Mouse (Mus musculus) ES-Bruce4 (cell line): ENCODE results near the gene Pex6. TPM values are rescaled to one million over a fixed set of nuclear protein-coding genes. Genes with fewer than 3 reads are reported as not detected.

Source experiments
- H3K27ac ChIP-seq: 2 replicates; pipeline ENCODE4 v1.5.1; 2012; ENCODE audit warnings: low read length, inconsistent platforms; ENCODE audit not compliant: insufficient read depth
- H3K27me3 ChIP-seq: 2 replicates; pipeline ENCODE4 v1.6.1; 2012; ENCODE audit warnings: mild to moderate bottlenecking, low read length, inconsistent platforms; ENCODE audit not compliant: control insufficient read depth, poor library complexity, insufficient read depth, severe bottlenecking
- H3K36me3 ChIP-seq: 2 replicates; pipeline ENCODE4 v1.6.1; 2012; ENCODE audit warnings: inconsistent platforms, mild to moderate bottlenecking, low read length, moderate library complexity; ENCODE audit not compliant: control insufficient read depth, poor library complexity, insufficient read depth, severe bottlenecking
- H3K4me1 ChIP-seq: one replicate; pipeline ENCODE4 v1.8.1; 2011; ENCODE audit warnings: low read length; ENCODE audit not compliant: control insufficient read depth, insufficient read depth
- H3K4me3 ChIP-seq: 2 replicates; pipeline ENCODE4 v1.5.1; 2011; ENCODE audit warnings: low read depth, mild to moderate bottlenecking, low read length
- H3K9ac ChIP-seq: 2 replicates; pipeline ENCODE4 v1.6.1; 2012; ENCODE audit warnings: low read depth, mild to moderate bottlenecking, inconsistent platforms; ENCODE audit not compliant: poor library complexity, severe bottlenecking
- H3K9me3 ChIP-seq: replicated peaks from 2 replicates; pipeline ENCODE4 v1.6.1; 2012; ENCODE audit warnings: mild to moderate bottlenecking, low read length, inconsistent platforms; ENCODE audit not compliant: control insufficient read depth, poor library complexity, insufficient read depth, severe bottlenecking
- CTCF ChIP-seq: IDR thresholded peaks from one replicate; pipeline ENCODE4 v1.8.1; 2011; ENCODE audit warnings: low read depth, low read length
- EP300 ChIP-seq: IDR thresholded peaks from 2 replicates; pipeline ENCODE4 v1.6.1; 2011; ENCODE audit warnings: low read depth, low read length; ENCODE audit not compliant: insufficient read depth
- POLR2A ChIP-seq: IDR thresholded peaks from one replicate; pipeline ENCODE4 v1.8.1; 2011; ENCODE audit warnings: low read length; ENCODE audit not compliant: insufficient read depth
- polyA plus RNA-seq: library from polyadenylated mRNA; stranded (reverse); fragments of >200 nt; gene quantifications from 2 replicates; pipeline ENCODE4 v1.2.4, GENCODE M21; 2011; ENCODE audit warnings: low read depth; ENCODE audit not compliant: missing spikeins, insufficient read depth, insufficient read length

The Pex6 gene
- polyA plus RNA-seq, 1 experiment, result 13.4 TPM

- Histone ChIP-seq H3K4me1 (no peaks in the 10 kb centered on the region), H3K36me3 (0 out of 2 replicates have a peak, but pooled peaks cover 5% of the 10 kb centered on the region), H3K4me3 (no peak overlapping the region), H3K27ac (no peak overlapping the region), H3K9me3 (no peaks in the 10 kb centered on the region), H3K27me3 (no peaks in the 10 kb centered on the region), H3K9ac (no peak overlapping the region)
- TF ChIP-seq POLR2A (no peak), CTCF (no peak), EP300 (no peak)
Observed at GRCm38 (mm10) chr17:46713849-46714248, 2.6 kb downstream of the Pex6 start.

DNA sequence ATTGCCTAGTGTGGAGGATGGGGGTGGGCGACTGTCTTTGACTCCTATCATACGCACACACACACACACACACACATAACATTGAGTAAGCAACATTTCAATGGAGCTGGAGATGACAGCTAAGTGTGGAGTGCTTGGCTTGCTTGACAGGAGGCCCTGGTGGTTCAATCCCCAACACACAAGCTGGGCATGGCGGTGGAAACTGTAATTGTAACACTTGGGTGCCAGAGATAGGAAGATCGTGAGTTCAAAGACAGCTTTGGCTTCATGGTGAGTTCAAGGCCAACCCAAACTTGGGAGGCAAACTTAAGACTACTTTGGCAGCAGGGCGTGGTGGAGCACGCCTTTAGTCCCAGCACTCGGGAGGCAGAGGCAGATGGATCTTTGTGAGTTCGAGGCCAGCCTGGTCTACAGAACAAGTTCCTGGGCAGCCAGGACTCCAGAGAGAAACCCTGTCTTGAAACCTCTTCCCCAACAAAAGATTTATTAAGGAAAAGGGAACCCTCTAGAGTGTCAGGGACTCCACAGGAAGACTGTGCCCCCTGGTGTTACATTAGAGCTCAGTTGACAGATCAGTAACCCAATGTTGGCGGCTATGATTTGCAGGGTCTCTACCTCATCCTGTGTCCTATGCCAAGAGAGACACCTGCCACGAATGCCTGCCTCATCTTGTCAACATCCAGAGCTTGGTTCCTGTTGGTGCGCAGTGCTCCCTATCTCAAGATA lies 3.7 kb downstream of the Pex6 start:
- Histone ChIP-seq H3K9ac (no peak overlapping the region), H3K36me3 (0 out of 2 replicates have a peak, but pooled peaks cover 5% of the 10 kb centered on the region), H3K27me3 (no peaks in the 10 kb centered on the region), H3K4me1 (no peaks in the 10 kb centered on the region), H3K4me3 (no peak overlapping the region), H3K27ac (no peak overlapping the region), H3K9me3 (no peaks in the 10 kb centered on the region)
- no peak for TF ChIP-seq POLR2A
- TF ChIP-seq CTCF, result no peak
- no peak for TF ChIP-seq EP300

DNA sequence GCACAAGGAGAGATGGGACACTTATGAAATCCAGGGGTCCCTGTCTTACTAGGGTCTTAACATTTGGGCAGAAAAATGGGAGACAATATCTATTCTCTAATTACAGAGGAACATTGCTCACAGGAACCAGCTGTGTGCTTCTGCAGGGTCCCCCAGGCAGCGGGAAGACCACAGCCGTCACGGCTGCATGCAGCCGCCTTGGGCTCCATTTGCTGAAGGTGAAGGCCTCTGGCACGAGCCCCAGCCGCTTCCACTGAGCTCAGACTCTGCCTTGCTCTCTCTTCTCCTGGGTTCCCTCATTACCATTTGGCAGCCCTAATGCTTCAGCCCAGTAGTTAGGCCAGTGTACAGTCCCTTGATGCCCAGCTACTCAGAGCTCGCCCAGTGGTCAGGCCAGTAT lies 9.8 kb downstream of the Pex6 start:
- no peak overlapping the region for H3K4me3 ChIP-seq
- no peaks in the 10 kb centered on the region for H3K36me3 ChIP-seq

GRCm38 (mm10) chr17:46724477-46725084 lies 13.3 kb downstream of the Pex6 start:
- H3K9ac ChIP-seq, result no peak overlapping the region
- no peaks in the 10 kb centered on the region for H3K27me3 ChIP-seq
- no peak overlapping the region for H3K4me3 ChIP-seq
- H3K9me3 ChIP-seq, result no peaks in the 10 kb centered on the region
- TF ChIP-seq POLR2A (no peak), CTCF (no peak), EP300 (no peak)
- no peaks in the 10 kb centered on the region for H3K4me1 ChIP-seq
- no peak overlapping the region for H3K27ac ChIP-seq
- no peaks in the 10 kb centered on the region for H3K36me3 ChIP-seq

More for the DNA sequence above, 9.8 kb downstream of the Pex6 start:
- H3K9me3 ChIP-seq, result no peaks in the 10 kb centered on the region
- H3K4me1 ChIP-seq, result no peaks in the 10 kb centered on the region
- H3K9ac ChIP-seq, result no peak overlapping the region
- H3K27me3 ChIP-seq, result no peaks in the 10 kb centered on the region
- H3K27ac ChIP-seq, result no peak overlapping the region
- TF ChIP-seq CTCF (no peak), EP300 (no peak), POLR2A (no peak)

DNA sequence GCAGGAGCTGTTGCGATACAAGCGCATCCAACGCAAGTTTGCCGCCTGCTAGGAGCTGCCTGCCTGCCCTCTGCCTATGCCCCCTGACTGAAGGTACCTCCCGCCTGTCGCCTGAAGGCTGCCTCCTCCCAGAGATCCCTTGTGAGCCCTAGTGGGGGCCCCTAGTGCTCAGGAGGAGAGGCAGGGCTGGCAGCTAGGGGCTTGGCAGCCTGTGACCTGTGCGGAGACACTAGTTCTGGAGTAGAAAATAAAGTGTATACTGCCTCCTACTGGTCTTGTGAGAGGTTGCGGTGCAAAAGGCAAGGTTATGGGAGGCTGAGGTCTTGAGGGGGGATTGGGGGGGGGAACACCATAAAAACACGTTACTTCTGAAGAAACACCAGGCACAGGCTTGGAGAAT lies 14.0 kb downstream of the Pex6 start:
- H3K27ac ChIP-seq, result no peak overlapping the region
- H3K4me1 ChIP-seq, result no peaks in the 10 kb centered on the region
- no peaks in the 10 kb centered on the region for H3K27me3 ChIP-seq
- no peak for TF ChIP-seq POLR2A
- TF ChIP-seq CTCF, result peak; percentile 69
- no peak for TF ChIP-seq EP300
- no peak overlapping the region for H3K4me3 ChIP-seq
- H3K9ac ChIP-seq, result no peak overlapping the region
- H3K9me3 ChIP-seq, result no peaks in the 10 kb centered on the region
- no peaks in the 10 kb centered on the region for H3K36me3 ChIP-seq

- no peaks in the 10 kb centered on the region for H3K36me3 ChIP-seq
- no peaks in the 10 kb centered on the region for H3K9me3 ChIP-seq
- TF ChIP-seq POLR2A (no peak), EP300 (no peak), CTCF (no peak)
- H3K4me1 ChIP-seq, result no peaks in the 10 kb centered on the region
- no peak overlapping the region for H3K27ac ChIP-seq
- no peak overlapping the region for H3K4me3 ChIP-seq
- H3K27me3 ChIP-seq, result no peaks in the 10 kb centered on the region
- H3K9ac ChIP-seq, result no peak overlapping the region
Observed at GRCm38 (mm10) chr17:46725731-46726645, 14.7 kb downstream of the Pex6 start.
